Mouse (Mus musculus) olfactory bulb, adult 2 months (tissue): ENCODE data around the gene Ttc21a.

Experiments
- CTCF ChIP-seq: fragments of 200-500 bp; IDR thresholded peaks from 2 replicates; pipeline ENCODE4 v1.5.1; 2012; ENCODE audit warnings: low read depth, mild to moderate bottlenecking, low read length, moderate library complexity; ENCODE audit not compliant: insufficient read depth
- POLR2A ChIP-seq: fragments of 200-500 bp; IDR thresholded peaks from 2 replicates; pipeline ENCODE4 v1.6.1; 2012; ENCODE audit warnings: mild to moderate bottlenecking, low read depth, low read length, moderate library complexity; ENCODE audit not compliant: insufficient read depth

GRCm38 (mm10) chr9:119895040-119895721 is 42.2 kb upstream of the Ttc21a start:
- no peak for TF ChIP-seq CTCF
- no peak for TF ChIP-seq POLR2A
